Mouse (Mus musculus): ENCODE data around the gene Top3a.

The Top3a gene

DNA sequence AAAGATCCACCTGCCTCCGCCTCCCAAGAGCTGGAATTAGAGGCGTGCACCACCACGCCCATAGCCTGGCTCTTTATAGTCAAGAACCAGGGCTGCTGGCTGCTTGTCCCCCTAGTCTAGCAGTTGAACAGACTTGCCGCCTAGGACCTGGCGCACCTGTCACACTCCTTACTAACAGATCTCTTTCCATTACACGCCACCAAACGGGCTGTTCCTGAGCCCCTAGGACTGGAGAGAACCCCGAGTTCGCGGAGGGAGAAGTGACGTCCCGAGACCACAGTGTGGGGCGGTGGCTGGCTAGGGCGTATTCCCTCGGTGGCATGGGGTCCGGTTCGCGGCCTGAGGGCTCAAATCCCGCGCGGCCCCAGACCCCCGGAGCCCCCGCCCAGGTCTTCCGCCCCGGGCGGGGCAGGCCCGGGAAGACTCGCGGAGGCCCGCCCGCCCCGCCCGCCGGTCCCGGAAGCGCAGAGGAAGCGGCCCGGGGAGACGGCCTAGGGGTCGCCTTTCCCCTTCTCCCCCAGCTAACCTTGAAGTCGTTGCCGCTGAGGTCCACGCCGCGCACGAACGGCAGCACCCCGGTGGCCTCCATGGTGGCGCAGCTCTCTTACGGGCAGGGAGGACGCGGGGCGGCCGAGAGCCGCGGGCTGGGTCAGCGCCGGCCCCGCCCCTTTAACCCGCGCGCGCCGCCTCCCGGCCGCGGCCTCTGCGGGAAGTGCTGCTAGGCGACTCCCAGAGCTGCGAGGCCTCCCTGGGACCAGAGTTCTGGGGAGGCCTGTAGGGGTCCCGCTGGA is 50.4 kb downstream of the Top3a start, which contains the start of gene Flii:
Gene Flii (minus strand): TSS at position 663 of the 791 bp plus-strand sequence.
- in situ Hi-C loops (cut with MboI; ENCODE audit: unreplicated experiment in 2 of 2) = loop anchor here (5.0 kb wide), 1 partner anchor 51 kb away; the partner anchor contains the start of genes Smcr8 (in 2 of the 2) and Top3a (in 2 of the 2)

DNA sequence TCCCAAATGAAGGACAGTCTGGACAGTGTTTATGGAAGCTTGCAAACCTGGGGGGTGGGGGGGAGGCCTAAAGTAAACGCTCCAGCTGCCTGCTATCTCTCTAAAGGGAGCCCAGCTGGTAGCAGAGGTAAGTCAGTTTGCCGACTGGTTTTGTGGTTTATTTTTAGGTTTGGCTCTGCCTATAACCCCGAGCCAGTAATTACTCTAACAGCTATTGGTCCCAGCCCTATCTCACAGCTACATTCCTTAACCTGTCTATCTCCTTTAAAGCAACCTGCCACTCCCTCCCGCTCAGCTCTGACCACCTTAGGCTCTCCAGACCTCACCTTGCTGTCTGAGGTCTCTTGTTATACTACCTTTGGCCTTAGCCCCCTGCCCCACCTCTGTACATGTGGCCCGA is 57.9 kb downstream of the Top3a start:
- in situ Hi-C loops (cut with MboI; ENCODE audit: unreplicated experiment in 2 of 2) = no loop called here

DNA sequence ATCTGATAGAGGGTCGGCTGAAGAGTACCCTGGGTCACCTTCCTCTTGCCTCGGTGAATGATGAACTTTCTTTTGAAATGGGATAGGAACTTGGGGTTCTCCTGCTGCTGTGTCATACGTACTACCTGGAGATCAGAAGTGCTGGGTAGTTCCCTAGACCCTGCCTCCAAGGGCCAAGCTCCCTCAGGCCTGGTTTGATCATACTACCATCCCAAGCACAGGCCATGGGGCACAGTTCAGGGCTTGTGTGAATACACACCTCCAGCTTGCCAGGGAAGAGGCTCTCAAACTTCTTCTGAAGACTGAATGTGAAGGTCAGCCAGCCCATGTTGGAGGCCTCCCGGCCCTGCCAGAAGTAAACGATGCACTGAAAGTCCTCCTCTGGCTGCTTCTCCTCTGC is 61.3 kb downstream of the Top3a start:
- in situ Hi-C loops (cut with MboI; ENCODE audit: unreplicated experiment in 2 of 2) = no loop called here

DNA sequence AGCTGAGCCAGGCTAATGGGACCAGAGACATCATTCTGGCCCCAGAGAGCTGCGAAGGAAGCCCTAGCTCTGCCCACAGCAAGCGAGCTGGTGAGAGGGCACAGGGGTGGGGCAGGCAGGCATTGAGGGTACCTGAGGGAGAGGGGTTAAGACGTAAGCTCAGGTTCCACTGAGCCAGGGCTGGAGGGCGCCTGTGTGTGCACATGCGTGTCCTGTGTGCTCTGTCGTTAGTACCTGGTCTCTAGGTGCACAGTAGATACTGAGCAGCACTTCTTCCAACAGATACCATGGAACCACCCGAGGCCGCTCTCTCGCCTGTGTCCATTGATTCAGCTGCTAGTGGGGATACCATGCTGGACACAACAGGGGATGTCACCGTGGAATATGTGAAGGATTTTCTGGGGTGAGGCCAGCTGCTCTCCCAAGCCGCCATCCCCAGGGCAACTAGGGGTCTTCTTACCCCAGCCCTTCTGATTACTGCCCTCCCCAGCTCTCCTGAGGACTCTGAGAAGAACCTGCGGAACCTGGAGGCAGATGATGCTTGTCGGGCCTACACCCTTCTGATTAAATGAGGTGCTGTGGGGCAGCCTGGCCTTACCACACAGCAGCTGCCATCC is 64.4 kb downstream of the Top3a start:
- in situ Hi-C loops (cut with MboI; ENCODE audit: unreplicated experiment in 2 of 2) = no loop called here

DNA sequence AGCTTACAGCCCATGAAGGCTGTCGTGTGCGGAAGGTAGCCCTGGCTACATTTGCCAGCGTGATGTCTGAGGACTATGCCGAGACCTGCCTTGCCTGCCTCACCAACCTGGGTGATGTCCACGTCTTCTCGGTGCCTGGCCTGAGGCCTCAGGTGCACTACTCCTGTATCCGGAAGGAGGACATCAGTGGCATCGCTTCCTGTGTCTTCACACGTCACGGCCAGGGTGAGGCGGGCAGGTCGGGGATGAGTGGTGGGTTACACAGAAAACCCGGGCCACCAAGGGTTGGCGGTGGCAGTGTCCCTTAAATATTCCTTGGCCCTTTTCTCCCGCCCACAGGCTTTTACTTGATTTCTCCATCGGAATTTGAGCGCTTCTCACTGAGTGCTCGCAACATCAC is 65.1 kb downstream of the Top3a start:
- in situ Hi-C loops (cut with MboI; ENCODE audit: unreplicated experiment in 2 of 2) = no loop called here

DNA sequence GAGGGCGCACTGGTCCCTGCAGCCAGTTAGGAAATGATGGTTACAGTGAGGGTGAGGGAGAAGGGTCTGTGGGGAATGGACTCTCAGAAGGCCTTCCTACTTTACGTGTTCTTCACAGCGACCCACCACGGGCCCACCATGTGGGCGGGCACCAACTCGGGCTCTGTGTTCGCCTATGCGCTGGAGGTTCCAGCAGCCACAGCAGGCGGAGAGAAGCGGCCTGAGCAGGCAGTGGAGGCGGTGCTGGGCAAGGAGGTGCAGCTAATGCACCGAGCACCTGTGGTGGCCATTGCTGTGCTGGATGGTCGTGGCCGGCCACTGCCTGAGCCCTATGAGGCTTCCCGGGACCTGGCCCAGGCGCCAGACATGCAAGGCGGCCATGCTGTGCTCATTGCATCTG is 65.9 kb downstream of the Top3a start:
- in situ Hi-C loops (cut with MboI; ENCODE audit: unreplicated experiment in 2 of 2) = no loop called here

DNA sequence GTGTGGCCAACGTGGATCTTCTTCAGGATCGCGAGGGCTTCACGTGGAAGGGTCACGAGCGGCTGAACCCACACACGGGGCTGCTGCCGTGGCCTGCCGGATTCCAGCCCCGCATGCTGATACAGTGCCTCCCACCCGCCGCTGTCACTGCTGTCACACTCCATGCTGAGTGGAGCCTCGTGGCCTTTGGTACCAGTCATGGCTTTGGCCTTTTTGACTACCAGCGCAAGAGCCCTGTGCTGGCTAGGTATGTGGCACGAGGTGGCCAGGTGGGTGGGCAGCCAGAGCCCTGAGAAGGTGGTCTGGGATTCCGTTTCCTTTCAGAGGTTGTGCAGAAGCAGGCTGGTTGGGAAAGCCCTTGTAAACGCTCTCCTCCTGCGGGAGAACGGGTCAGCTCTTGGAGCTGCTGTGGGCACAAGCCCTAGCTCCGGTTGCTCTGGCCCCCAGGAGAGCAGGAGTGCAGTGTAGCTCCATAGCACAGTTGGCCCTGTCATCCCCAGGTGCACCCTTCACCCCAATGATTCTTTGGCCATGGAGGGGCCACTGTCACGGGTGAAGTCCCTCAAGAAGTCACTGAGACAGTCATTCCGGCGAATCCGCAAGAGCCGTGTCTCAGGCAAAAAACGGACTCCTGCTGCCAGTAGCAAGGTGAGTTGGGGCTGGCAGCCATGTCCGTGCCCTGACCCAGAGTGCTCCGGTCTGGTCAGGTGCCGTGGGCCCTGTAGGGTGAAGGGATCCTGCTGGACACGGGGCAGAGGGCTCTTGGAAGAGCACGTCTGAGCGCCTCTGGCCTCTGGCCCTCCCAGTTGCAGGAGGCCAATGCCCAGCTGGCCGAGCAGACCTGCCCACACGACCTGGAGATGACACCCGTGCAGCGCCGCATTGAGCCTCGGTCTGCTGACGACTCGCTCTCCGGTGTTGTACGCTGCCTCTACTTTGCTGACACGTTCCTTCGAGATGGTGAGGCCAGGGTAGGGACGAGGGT is 67.4 kb downstream of the Top3a start:
- in situ Hi-C loops (cut with MboI; ENCODE audit: unreplicated experiment in 2 of 2) = no loop called here

DNA sequence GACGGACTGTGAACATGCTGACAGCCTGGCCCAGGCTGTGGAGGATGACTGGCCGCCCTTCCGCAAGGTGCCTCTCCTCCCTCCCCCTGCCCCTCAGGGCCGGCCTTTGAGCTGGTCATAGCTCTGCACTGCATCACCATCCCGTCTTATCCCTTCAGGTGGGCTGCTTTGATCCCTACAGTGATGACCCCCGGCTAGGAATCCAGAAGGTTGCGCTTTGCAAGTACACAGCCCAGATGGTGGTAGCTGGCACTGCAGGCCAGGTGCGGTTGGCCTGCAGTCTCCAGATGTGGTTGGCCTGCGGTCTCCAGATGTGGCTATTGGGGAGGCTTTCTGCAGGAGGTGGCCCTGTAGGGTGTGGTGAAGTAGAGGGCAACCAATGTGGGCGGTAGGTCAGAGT is 68.5 kb downstream of the Top3a start:
- in situ Hi-C loops (cut with MboI; ENCODE audit: unreplicated experiment in 2 of 2) = no loop called here

DNA sequence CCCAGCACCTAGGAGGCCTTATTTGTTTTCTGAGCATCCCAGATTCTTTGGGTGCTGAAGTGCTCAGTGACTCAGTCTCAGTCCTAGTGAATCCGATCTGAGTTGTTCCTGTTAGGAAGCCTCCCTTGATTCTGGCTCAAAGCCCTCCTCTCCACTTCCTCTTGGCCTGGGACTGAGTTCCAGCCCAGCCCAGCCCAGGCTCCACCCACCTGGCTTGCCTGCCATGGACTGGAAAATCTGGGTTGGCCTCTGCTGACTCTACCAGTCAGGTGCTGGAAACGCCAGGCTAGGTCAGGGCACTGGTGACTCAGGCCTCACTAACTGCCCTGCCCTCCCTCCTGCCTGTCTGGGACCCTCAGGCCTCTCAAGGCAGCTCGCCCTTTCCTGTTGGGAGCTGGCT is 69.5 kb downstream of the Top3a start:
- in situ Hi-C loops (cut with MboI; ENCODE audit: unreplicated experiment in 2 of 2) = no loop called here

DNA sequence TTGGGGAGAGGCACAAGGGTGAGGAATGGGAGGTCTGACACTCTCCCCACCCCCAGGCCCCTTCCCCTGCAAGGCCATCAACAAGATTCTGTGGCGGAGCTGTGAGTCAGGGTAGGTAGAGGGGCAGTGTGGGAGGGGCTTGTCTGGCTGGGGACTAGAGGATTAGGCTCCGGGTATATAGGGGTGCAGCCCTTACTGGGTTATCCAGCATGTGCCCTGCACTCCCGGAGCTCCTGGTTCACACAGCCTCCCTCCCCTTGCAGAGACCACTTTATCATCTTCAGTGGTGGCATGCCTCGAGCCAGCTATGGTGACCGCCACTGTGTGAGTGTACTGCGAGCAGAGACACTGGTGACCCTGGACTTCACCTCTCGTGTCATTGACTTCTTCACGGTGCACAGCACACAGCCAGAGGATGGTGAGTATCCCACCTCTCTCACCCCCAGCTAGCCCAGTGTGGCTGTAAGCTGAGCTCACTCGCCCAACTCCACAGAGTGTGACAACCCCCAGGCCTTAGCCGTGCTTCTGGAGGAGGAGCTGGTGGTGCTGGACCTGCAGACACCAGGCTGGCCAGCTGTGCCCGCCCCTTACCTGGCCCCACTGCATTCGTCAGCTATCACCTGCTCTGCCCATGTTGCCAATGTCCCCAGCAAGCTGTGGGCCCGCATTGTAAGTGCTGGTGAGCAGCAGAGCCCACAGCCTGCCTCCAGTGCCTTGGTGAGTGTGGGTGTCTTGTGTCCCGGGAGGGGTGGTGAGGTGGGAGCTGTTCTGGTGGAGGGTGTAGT is 70.3 kb downstream of the Top3a start:
- in situ Hi-C loops (cut with MboI; ENCODE audit: unreplicated experiment in 2 of 2) = no loop called here

DNA sequence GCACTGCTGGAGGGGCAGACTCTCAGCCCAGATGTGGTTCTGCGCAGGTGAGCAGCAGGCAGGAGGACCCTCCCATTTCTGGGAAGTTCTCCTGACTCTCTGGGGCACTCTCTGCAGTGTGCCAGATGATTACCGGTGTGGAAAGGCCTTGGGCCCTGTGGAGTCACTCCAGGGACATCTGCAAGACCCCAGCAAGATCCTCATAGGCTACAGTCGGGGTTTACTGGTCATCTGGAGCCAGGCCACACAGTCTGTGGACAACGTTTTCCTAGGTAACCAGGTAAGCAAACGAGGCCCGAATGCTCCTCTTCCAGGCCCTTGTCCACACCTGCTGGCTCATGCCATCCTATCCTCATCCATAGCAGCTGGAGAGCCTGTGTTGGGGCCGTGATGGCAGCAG is 71.1 kb downstream of the Top3a start:
- in situ Hi-C loops (cut with MboI; ENCODE audit: unreplicated experiment in 2 of 2) = no loop called here

DNA sequence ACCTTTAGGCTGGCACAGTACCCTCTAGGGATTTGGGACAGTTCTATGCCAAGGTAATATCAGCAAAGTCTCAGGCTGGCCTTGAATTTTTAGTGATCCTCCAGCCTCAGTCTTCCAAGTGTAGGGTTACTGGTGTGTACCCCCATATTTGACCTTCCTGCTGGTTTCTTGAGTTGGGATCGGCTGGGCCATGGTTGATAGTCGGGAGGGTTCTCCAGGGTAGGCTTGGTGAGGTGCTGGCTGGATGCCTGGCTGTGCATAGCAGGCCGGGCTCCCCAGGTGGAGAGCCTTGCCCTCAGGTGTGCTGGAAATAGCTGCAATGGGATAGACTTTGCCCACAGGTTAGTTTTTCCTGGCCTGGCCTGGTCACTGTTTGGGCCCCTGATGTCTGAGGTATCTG is 71.9 kb downstream of the Top3a start:
- in situ Hi-C loops (cut with MboI; ENCODE audit: unreplicated experiment in 2 of 2) = no loop called here

DNA sequence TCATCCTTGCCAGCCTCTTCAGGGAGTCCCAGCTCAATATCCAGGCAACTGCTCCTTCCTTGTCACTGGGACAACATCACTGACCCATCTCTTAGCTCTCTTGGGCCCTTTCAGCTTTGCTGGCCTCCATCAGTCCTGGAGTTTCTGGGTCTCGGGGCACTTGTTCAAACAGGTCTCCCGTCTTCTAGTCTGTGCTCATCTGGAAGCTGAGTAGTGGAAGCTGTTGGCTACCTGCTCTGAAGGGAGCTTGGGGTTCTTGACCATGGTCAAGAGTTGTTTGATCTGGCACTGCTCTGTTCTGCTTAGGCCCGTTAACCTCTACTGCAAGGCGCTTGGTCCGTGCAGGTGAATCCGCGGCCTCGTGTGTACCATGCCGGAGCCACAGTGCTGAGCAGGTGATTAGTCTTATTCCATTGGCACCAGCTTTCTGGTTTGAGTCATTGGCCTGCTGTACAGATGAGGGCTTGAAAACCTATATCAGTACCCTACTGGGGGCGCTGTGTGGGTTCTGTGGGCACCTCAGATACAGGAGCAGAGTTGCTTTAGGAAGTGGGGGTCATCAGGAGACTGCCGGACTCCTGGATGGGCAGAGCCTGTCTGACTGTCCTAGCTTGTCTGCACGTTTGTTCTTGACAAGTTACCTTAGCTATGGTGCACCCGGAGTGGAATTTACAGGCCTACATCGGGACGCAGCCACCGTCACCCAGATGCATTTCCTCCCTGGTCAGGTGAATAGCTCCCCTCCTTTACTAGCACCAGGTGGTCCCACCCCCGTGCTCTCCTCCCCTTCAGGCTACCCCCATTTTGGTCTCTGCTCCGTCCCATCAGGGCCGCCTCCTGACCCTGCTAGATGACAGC is 72.9 kb downstream of the Top3a start:
- in situ Hi-C loops (cut with MboI; ENCODE audit: unreplicated experiment in 2 of 2) = no loop called here

DNA sequence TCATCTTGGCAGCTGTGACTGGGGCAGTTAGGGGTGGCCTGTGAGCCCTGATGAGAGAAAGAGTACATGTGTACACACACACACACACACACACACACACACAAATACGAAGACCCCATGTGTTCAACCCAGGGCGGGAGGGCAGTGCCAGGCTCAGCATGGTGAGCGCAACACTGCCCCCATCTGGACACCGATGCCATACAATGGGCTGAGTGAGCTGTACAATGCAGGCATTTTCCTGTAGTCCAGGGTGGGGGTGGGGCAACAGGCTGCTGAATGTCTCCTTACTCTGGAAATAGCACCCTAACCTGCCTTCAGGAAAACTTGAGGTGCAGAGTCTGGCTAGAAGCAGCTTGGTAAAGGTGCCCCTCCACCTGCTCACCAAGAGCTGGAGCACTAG is 74.0 kb downstream of the Top3a start:
- in situ Hi-C loops (cut with MboI; ENCODE audit: unreplicated experiment in 2 of 2) = no loop called here

DNA sequence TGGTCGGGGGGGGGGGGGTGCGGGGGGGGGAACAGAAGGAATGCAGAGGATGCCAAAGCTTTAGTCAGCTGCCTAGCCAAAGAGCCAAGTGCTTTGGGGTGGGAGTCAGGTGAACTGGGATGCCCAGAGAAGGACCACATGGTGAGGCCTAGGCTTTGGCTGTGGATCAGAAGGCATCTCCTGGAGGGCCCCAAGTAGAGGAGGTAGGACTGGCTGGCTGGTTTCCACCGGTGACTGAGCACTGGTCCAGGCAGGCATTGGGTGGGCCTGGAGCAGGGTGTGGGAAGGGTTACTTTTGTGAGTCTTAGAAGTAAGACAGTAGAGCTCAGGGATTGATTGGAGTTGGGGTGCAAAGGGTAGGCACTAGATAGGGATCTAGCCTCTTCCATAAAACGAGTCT is 75.6 kb downstream of the Top3a start:
- in situ Hi-C loops (cut with MboI; ENCODE audit: unreplicated experiment in 2 of 2) = no loop called here

DNA sequence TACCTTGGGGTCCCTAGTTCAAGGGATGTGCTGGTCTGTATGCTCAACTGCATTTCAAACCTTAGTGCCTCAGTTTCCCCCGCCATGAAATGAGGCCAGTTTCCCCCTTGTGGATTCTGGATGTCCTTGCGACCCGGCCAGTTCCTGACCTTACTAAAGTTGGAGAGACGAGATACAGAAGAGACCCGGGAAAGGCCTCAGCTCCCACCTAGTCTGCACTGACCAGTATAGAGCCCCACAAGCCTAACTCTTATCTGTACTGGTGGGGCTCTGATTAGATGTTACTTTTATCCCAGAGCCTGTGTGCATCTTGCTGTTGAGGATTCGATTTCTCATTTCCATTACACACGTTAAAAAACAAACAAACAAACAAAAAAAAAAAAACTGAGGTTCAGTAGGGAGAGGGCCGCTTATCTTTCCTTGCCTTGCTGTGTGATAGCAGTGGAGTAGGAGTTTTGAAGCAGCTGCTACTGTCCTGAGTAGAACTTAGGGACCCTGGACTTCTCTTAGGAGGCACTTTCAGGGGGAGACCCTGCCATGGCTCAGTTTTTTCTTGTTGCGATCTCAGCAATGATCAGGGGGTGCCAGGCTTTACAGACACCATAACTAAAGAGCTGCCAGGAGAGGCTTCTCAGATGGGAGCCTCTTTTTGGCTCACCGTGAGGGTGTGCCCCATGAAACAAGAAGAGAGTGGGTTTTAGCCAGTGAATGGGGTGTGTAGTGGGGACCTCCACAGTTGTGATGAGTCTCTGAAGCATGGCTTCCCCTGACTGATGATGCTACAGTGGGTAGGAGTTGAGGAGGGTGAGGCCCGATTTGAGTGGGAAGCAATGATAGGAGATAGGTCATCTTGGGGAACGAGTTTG is 76.6 kb downstream of the Top3a start:
- in situ Hi-C loops (cut with MboI; ENCODE audit: unreplicated experiment in 2 of 2) = no loop called here

DNA sequence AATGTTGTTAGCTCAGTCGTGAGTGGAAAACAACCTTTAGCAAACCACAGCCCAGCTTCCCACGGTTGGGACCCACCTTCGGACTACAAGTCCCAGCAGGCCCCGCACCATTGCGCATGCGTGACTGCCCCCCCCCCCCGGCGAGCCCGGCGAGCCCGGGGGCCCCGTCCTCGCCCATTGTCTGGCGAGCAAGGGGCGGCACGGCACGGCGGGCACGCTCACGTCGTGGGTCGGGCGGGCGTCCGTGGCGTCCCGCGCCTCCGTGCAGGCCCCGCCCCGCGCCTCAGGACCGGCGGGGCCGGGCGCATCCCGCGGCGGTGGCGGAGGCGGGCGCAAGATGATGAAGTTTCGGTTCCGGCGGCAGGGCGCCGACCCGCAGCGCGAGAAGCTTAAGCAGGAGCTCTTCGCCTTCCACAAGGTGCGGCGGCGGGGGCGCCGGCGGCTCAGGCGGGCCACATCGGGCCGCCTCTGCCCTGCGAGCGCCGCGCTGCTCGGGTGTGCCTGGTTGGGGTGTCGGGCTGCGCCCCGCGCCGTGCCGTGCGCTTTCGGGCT is 77.6 kb downstream of the Top3a start, which contains the start of gene Llgl1:
Gene Llgl1 (plus strand): TSS at position 200 of the 552 bp plus-strand sequence.
- in situ Hi-C loops (cut with MboI; ENCODE audit: unreplicated experiment in 2 of 2) = loop anchor here (5.0 to 25.0 kb wide), 7 partner anchors 78 to 393 kb away; partner anchors contain the start of genes Alkbh5 (in 1 of the 2), Smcr8 (in 1 of the 2), Tmem11 (in 1 of the 2) and Top3a (in 1 of the 2)

All from v-Abl transformed pro-B cells (cell line).